Mouse (Mus musculus): ENCODE measurements around the gene Mnat1. TPM values are rescaled to one million over a fixed set of nuclear protein-coding genes. Genes with fewer than 3 reads are reported as not detected.

Mnat1 gene
- polyA plus RNA-seq, 1 experiment from 2014 or later, result 19.0 TPM

Other genes starting within 250 kb of the Mnat1 start
- gene Six6, start 183.8 kb upstream of the Mnat1 start, polyA plus RNA-seq (2015; fragmentation: Nextera tagmentation; extraction: Ambion mirVana), result not detected in 2 replicates
- gene 4930447C04Rik, start 182.9 kb upstream of the Mnat1 start, polyA plus RNA-seq (2015; fragmentation: Nextera tagmentation; extraction: Ambion mirVana), result 2.0 and 3.1 TPM in 2 replicates
- 0.34 and 0.79 TPM in 2 replicates for gene Six1, start 69.8 kb upstream of the Mnat1 start, polyA plus RNA-seq (2015; fragmentation: Nextera tagmentation; extraction: Ambion mirVana)
- 0.71 and 1.0 TPM in 2 replicates for gene Six4, start 10.3 kb upstream of the Mnat1 start, polyA plus RNA-seq (2015; fragmentation: Nextera tagmentation; extraction: Ambion mirVana)
- 13.6 and 14.5 TPM in 2 replicates for gene Trmt5, start 163.0 kb downstream of the Mnat1 start, polyA plus RNA-seq (2015; fragmentation: Nextera tagmentation; extraction: Ambion mirVana)
- 4.1 and 5.4 TPM in 2 replicates for gene Slc38a6, start 163.1 kb downstream of the Mnat1 start, polyA plus RNA-seq (2015; fragmentation: Nextera tagmentation; extraction: Ambion mirVana)